Mouse (Mus musculus): ENCODE data around the gene Cops3. TPM values are rescaled to one million over a fixed set of nuclear protein-coding genes. Genes with fewer than 3 reads are reported as not detected.

Gene Cops3
- 86.5 and 123 TPM in 2 replicates for polyA plus RNA-seq (2012; rRNA removed)

GRCm38 (mm10) chr11:59839459-59840126, at the start of gene Cops3:
Gene Cops3 (minus strand): TSS chr11:59839838.

GRCm38 (mm10) chr11:59839008-59839458, 605 bp downstream of the Cops3 start, which contains the start of gene Nt5m:
Gene Nt5m (plus strand): TSS chr11:59839447.

GRCm38 (mm10) chr11:59809670-59810474, 29.8 kb downstream of the Cops3 start, which contains the start of gene Flcn:
Gene Flcn (minus strand): TSS chr11:59810016.

GRCm38 (mm10) chr11:59787199-59787781, 52.3 kb downstream of the Cops3 start, which contains the start of gene Pld6:
Gene Pld6 (minus strand): TSS chr11:59787645.

Other genes with a start within 250 kb of the Cops3 start
- gene Olfr223, start 246.5 kb downstream of the Cops3 start, polyA plus RNA-seq (2012; rRNA removed): not detected in 2 replicates
- 105 and 117 TPM in 2 replicates for gene Mprip, start 178.5 kb downstream of the Cops3 start, polyA plus RNA-seq (2012; rRNA removed)
- gene Pld6, start 52.2 kb downstream of the Cops3 start, polyA plus RNA-seq (2012; rRNA removed): 1.8 and 2.3 TPM in 2 replicates
- gene Flcn, start 29.8 kb downstream of the Cops3 start, polyA plus RNA-seq (2012; rRNA removed): 26.2 and 32.9 TPM in 2 replicates
- gene Nt5m, start 391 bp downstream of the Cops3 start, polyA plus RNA-seq (2012; rRNA removed): 25.7 and 31.2 TPM in 2 replicates
- 16.8 and 21.6 TPM in 2 replicates for gene Med9, start 108.4 kb upstream of the Cops3 start, polyA plus RNA-seq (2012; rRNA removed)
- gene Rasd1, start 125.1 kb upstream of the Cops3 start, polyA plus RNA-seq (2012; rRNA removed): 0.67 and 1.1 TPM in 2 replicates
- 4.6 and 5.9 TPM in 2 replicates for gene Pemt, start 206.7 kb upstream of the Cops3 start, polyA plus RNA-seq (2012; rRNA removed)

Measured in central nervous system, embryonic 11.5 days (tissue).